Mouse (Mus musculus): ENCODE measurements at regions not wholly inside any gene's neighbourhood (a gene's known extent, or its start where the extent isn't known, plus 50 kb on each side); places are given as distances from the start of the nearest gene placed in this dataset.

DNA sequence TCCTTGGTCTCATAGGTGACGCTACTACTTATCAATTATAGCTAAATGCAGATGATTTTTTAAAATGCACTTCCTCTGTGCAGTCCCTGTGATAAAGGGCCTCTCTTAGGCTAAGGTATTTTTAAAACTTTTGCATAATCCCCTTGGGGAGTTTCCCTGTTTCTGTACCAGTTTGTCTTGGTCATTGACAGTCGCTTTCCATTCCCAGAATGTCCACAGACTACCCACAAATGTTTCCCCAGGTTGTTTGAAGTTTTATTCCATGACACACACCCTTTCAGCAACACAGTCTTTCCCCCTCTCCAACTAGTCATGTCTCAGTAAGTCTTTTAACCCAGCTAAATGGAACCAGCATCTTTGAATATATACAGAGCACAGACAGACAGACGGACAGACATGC, 57.6 kb upstream of the Abcd3 start:
- TF ChIP-seq CTCF (IDR thresholded peaks at IDR 0.05) (no peak), EP300 (IDR thresholded peaks at IDR 0.05) (no peak)
